Mouse (Mus musculus) cerebellum, adult 8-10 months (tissue): ENCODE results near the gene Bpifc.

ENCODE experiments used
- DNase-seq: peaks from one replicate; pipeline ENCODE4 v3.0.0; 2022

The Bpifc gene

DNA sequence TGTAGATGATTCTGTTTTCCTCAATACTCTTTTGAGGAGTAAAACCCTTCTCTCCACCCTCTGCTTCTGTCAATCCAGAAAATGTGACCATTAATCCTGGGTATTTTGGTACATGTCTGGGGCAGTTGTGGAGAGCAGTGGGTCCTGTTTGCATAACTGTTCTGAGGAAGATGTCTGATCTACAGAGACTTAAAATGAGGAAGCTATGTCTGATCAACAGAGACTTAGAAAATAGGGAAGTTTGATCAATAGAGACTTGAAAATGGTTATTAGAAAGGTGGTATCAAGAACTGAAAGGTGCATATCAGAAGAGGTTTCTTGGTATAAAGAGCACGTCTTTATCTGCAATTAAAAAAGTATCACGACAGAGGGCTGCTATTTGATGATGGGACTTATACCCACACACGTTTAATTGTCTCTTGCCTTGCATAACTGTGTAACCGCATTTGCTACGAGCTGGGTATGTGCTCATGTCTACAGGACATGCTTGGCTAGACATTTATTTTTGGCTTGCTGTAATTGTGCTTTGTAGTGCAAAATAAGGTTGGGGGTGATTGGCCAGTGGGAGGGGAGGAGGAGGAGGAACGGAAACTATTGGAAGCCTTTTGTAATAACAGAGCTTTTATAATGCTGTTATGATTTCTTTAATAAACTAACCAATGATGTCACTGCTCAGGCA lies 59.8 kb downstream of the Bpifc start:
- no peak for DNase-seq

DNA sequence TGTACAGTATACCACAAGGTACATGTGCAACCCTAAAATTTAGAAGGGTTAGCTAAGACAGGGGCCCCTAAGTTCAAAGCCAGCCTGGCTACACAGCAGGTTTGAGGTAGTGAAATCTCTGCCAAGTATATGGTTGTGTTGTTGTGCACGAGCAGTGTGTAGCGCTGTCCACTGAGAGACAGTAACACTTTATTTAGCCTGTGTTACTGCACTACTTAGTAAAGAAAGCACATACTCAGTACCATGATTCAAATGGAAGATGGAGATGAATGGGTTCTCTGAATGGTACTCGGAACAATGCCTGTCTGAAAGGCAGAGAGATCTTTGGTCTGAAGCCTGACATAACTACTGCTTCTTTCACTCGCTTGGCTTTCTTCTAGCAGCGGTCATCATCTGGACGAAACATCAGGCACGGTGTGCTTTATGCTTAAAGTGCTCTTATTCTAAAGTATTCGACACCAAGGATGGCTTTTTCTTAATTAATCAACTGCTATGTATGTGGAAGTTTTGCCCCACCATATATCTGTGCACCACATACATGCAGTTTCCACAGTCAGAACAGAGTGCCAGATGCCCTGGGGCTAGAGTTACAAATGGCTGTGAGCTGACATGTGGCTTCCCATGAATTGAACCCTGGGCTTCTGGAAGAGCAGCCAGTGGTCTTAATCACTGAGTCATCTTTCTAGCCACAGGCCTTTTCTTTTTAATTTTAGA lies 63.1 kb downstream of the Bpifc start:
- DNase-seq: no peak

DNA sequence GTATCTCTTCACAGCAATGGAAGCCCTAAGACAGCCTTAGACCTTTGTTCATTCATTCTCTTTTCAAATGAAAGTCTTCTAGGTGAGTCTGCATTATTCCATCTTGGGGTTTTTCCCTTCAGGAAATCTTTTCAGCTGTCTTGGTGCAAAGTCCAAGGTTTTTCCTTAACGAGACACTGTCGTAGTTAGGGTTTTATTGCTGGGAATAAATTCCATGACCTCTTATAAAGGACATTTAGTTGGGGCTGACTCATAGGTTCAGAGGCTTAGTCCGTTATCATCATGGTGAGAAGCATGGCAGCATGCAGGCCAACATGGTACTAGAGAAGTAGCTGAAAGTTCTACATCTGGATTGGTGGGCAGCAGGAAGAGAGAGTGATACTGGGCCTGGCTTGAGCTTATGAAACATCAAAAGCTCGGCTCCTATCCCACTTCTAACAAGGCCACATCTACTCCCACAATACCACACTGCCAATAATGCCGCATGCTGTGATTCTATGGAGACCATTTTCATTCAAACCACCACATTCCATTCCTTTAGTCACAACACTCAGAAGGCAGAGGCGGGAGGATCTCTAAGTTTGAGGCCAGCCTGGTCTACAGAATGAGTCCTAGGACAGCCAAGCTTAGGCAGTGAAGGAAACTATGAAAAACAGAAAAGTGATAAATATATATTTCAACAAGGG lies 75.3 kb downstream of the Bpifc start:
- DNase-seq: no peak

DNA sequence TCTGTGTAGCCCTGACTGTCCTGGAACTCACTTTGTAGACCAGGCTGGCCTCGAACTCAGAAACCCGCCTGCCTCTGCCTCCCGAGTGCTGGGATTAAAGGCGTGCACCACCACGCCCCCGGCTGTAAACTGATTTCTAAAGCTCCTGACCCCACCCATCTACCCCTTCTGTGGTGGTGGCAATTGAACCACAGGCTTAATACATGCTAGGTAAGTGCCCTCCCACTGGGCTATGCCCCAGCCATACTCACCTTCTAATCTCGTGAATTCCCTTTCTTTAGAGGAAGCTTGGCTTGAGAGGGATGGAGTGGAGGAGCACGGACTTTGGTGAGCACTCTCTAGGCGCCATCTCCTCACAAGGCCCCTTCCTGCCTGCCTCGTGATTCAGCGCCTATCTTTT lies 81.7 kb downstream of the Bpifc start:
- DNase-seq: no peak

DNA sequence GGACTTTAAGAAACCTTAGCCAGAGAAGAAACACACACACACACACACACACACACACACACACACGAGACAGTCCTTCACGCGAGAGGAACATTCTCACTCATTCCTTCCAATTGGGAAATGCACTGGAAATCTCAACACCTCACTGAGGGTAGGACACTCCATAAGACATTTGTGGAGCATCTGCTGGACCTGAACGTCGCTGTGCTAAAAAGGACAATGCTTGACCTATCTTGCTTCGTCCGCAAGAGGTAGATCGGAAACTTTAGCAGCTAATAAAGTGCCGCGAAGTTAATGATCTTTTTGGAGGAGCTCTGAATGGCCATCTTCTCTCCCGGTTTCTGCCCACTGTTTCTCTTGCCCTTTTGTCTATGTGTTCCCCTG lies 82.5 kb downstream of the Bpifc start:
- DNase-seq: peak; percentile 11

DNA sequence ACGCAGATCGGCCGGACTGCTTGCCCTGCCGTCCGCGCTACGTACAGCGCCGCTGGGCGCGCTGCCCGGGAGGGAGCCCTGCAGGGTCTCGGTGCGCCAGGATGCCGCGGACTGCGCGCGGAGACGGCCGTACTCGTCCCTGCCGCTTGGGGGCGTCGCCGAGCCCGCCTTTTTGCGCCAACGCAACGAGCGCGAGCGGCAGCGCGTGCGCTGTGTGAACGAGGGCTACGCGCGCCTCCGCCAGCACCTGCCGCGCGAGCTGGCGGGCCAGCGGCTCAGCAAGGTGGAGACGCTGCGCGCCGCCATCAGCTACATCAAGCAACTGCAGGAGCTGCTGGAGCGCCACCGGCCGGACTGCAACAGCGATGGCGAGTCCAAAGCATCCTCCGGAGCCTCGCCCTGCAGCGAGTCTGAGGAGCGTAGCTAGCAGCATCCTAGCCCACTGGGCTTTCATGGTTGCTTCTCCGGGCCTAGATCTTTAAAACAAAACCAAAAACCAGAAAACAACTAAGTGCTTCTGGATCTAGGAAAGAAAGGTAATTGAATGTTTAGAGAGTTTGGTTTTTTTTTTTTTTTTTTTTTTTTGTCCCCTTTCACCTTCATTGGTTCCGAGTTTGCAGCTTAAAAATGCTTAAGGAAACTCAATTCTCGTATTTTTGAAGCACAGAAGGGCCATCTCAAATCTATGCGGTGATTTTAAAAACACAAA lies 83.0 kb downstream of the Bpifc start:
- peak; percentile 86 for DNase-seq

DNA sequence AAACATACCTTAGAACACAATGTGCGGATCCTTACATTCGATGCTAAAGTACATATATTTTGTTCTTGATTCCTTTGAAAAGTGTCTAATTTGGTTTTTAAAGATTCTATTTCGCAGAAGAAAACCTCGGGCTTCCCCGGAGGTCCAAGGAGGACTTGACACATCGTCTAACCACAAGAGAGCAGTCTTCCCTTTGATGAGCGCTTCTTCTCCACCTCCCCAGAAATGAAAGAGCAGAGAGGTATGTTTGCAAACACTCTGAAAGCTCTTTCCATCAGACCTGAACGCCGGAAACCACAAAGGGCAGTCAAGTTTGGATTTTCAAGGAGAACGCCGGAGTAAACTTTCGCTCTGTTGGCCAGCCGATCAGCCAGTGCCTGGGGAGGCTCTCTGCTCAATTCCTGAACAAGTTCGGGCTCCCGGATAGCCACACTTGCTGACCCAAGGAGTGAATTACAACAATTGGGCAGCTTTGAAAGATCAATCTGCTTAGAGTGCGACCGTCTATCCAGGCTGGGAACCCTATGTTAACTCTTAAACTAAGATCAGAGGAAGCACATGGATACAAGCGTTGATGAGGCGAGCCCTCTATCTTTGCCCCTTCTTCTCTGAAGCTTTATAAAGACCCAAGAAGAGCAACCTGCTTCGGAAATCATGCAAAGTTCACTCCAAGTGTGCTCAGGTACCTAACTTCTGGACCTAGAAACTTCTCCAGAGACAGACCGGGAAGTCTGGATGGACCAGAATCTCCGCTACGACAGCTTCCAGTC lies 83.8 kb downstream of the Bpifc start, which contains the start of gene Ascl4:
Gene Ascl4, plus strand, starts transcription at position 6 of the 770 bp plus-strand sequence.
- peak; percentile 26 for DNase-seq

DNA sequence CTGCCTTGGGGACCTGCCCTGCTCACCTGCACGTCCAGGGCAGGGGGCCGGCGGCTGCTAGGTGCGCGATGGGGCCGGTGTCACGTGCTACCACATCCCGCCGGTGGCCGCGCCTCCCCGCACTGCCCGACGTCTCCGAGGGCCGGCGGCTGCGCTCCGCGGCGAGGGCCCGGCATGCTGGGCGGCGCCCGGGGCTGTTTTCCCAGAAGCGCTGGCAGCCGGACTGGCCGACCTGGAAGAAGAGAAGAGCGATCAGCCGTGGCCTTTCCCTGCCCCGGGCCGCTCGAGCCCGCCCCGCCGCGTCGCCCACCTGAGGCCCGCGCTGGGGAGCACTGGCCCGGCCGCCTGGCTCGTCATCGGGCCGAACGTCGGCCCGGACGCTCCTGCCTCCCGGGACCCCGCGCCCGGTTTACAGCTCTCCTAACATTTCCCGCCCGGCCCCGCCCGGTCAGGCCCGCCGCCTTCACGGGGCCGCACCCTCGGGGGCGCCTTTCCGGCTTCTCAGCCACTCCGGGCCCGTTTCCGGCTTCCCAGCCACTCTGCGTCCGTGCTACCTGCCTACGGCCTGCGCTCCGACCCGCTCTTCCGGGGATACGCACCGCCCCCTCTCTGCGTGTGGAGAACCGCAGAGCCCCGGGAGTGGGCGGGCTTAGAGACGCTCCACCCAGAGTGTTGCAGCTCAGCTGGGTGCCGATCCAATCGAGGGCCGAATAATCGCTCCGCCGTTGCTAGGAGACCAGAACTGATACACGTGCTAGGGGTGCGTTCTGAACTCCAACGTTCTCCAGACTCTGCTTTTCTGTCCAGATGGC lies 95.0 kb downstream of the Bpifc start, which contains the start of gene Prdm4:
Gene Prdm4, minus strand, starts transcription at position 645 of the 812 bp plus-strand sequence.
- peak; percentile 93 for DNase-seq
